Mouse (Mus musculus) embryonic facial prominence, embryonic 14.5 days (tissue): Measurements from ENCODE around the gene Atg101. TPM values are rescaled to one million over a fixed set of nuclear protein-coding genes. Genes with fewer than 3 reads are reported as not detected.
A peak's percentile ranks its signal among the peaks of the same experiment; 100 is the strongest.

Source experiments
- ATAC-seq: fragments of 200-750 bp; cut with Nextera tagmentation; 2 replicates; pipeline ENCODE4 v1.8.0; 2017; ENCODE audit warnings: low read depth, moderate number of reproducible peaks, moderate TSS enrichment
- DNase-seq: peaks from one replicate; pipeline ENCODE4 v3.0.0-alpha.2; 2015; ENCODE audit warnings: low spot score
- H3K27ac ChIP-seq: fragments of 300-500 bp; sonication (generic); replicated peaks from 2 replicates; pipeline ENCODE4 v1.5.1; 2014; ENCODE audit warnings: low read depth, mild to moderate bottlenecking, low read length, moderate library complexity
- H3K27me3 ChIP-seq: fragments of 300-500 bp; sonication (generic); replicated peaks from 2 replicates; pipeline ENCODE4 v1.6.1; 2014; ENCODE audit warnings: low read length; ENCODE audit not compliant: control insufficient read depth, insufficient read depth
- H3K36me3 ChIP-seq: fragments of 300-500 bp; sonication (generic); 2 replicates; pipeline ENCODE4 v1.6.1; 2014; ENCODE audit warnings: low read length, mixed read lengths; ENCODE audit not compliant: control insufficient read depth, insufficient read depth
- H3K4me1 ChIP-seq: fragments of 300-500 bp; sonication (generic); 2 replicates; pipeline ENCODE4 v1.6.1; 2014; ENCODE audit warnings: antibody characterized with exemption, low read length; ENCODE audit not compliant: control insufficient read depth, insufficient read depth
- H3K4me2 ChIP-seq: fragments of 300-500 bp; sonication (generic); 2 replicates; pipeline ENCODE4 v1.6.1; 2014; ENCODE audit warnings: low read depth, mild to moderate bottlenecking, low read length, moderate library complexity, mixed read lengths
- H3K4me3 ChIP-seq: fragments of 300-500 bp; sonication (generic); 2 replicates; pipeline ENCODE4 v1.5.1; 2014; ENCODE audit warnings: low read depth, mild to moderate bottlenecking, low read length
- H3K9ac ChIP-seq: fragments of 300-500 bp; sonication (generic); 2 replicates; pipeline ENCODE4 v1.6.1; 2014; ENCODE audit warnings: low read depth, mild to moderate bottlenecking, low read length, moderate library complexity, mixed read lengths
- H3K9me3 ChIP-seq: fragments of 300-500 bp; sonication (generic); 2 replicates; pipeline ENCODE4 v1.6.1; 2016; ENCODE audit warnings: low read length; ENCODE audit not compliant: control insufficient read depth
- WGBS: fragments of 180-500 bp; shearing (Covaris S2); extraction: QIAGEN DNeasy Blood & Tissue Kit; methylation state at CpG from one replicate; pipeline ENCODE4 v1.1.7; 2014; 5-methylcytosine and 5-hydroxymethylcytosine counted together
- polyA plus RNA-seq: library from polyadenylated mRNA; unstranded; fragments of >200 nt; fragmentation: Nextera tagmentation; extraction: Ambion mirVana; gene quantifications from 2 replicates; pipeline ENCODE4 v1.2.1, GENCODE M21; 2014

Gene Atg101
- polyA plus RNA-seq, 1 experiment from 2014 or later, result 49.9 TPM

DNA sequence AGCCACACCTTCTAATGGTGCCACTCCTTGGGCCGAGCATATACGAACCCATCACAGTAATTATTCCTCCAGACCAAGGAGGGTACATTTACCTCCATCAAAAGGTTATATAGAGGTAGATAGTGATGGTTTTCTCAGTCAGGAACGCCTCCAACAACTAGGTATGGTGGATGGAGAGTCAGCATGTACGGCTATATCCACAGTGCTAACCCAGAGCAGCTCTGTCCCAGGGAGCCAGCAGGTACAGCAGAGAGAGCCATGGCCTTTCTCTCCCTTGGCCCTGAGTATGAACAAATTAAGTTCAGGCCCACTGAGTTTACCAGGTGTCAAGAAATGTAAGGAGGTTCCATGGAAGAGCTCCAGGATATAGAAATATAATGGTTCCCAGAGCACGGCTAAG lies 32.1 kb upstream of the Atg101 start:
- peaks cover 5% of the 10 kb centered on the region for H3K4me1 ChIP-seq
- H3K4me2 ChIP-seq, result no peak overlapping the region
- WGBS, result 86% methylated on average over 5 of the region's 5 CpGs
- H3K9me3 ChIP-seq, result no peaks in the 10 kb centered on the region
- H3K4me3 ChIP-seq, result no peak overlapping the region
- no peak for ATAC-seq
- no peak overlapping the region for H3K27ac ChIP-seq
- no peaks in the 10 kb centered on the region for H3K36me3 ChIP-seq
- no peak overlapping the region for H3K9ac ChIP-seq
- H3K27me3 ChIP-seq, result no peaks in the 10 kb centered on the region
- no peak for DNase-seq

DNA sequence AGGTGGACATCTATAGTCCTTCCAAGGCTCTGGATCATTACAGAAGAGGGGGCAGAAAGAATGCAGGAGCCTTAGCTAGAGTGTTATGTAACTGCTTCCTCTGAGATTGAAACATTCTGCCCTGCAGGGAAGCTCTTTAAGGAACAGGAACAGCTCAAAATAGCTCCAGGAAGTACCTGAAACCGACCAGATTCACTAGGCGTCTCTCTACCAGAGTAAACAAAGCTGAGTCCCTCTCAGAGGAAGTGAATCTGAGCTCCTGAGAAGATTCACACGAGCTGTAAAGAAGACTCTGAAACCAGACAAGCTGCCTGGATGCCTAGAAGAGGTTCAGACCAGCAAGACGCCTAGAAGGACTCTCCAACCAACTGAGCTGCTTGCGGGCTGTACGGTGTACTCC lies 31.5 kb upstream of the Atg101 start:
- ATAC-seq (no peak), DNase-seq (no peak)
- Histone ChIP-seq H3K4me3 (no peak overlapping the region), H3K9me3 (no peaks in the 10 kb centered on the region), H3K4me2 (no peak overlapping the region), H3K9ac (no peak overlapping the region), H3K4me1 (no peaks in the 10 kb centered on the region; the same call in 1 of the 2 replicates), H3K27ac (no peak overlapping the region), H3K27me3 (no peaks in the 10 kb centered on the region), H3K36me3 (no peaks in the 10 kb centered on the region)
- WGBS, result 74% methylated on average over 6 of the region's 6 CpGs

DNA sequence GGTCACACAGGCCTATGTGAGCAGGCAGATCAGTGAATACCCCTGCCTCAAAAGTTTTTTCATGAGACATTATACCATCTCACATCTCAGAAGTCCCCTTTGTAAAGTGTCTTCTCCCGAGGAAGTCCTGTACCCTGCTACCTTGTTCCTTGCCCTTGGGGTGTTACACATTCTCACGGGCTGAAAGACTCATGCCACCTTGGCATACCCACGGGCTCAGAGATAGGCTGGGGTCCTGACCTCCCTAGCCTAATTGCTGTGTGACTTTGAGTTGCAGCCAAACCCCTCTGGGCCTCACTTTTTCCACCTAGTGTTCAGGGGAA lies 30.5 kb upstream of the Atg101 start:
- Histone ChIP-seq H3K36me3 (no peaks in the 10 kb centered on the region), H3K27ac (peak overlapping the region; percentile 65), H3K27me3 (no peaks in the 10 kb centered on the region), H3K9me3 (no peaks in the 10 kb centered on the region), H3K9ac (peak overlapping the region; percentile 90), H3K4me1 (no peaks in the 10 kb centered on the region; the same call in none of the 2 replicates), H3K4me2 (peak overlapping the region; percentile 89), H3K4me3 (peak overlapping the region; percentile 66)
- DNase-seq, result no peak
- ATAC-seq, result no peak
- WGBS, result 18% methylated on average over 3 of the region's 3 CpGs

DNA sequence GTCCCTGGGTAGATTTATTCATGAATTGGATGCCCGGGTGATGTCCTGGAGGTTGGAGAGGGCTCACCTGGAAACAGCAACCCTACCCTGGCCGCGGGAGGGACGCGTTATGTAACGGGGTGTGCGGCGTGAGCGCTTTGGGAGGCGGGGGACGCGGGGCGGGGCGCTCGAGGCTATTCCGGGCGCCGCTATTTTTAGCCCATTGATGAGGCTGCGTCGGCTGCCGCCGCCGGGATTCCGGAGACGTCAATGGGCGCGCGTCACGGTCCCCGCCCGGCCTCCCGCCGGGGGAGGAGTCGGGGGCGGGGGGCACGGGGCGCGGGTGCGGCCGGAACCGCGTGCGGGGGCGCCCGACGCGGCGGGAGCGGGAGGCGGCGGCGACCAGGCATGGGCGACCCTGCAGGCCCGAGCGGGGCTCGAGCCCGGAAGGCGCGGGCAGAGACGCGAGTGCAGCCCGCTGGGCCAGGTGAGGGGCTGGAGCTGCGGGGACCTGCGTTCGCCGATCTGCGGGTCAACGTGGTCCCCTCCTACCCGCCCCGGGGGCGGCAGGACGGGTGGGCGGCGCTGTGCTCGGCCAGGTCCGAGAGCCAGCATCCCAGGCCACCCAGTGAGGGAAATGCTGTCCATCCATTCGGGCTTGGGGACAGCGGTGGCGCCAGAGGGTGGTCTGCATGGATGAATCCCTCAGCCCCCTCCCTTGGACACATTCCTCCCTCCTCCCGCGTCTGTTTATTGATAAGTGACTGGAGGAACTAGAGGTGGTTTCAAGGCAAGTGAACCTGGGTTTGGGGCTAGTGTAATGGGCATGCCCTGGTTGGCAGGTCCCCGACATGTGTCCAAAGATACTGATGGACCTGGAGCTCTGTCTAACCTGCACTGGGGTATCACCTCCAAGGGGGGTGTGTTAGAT lies 29.9 kb upstream of the Atg101 start, which contains the start of gene Nr4a1:
Gene Nr4a1, plus strand, starts transcription at position 384 of the 910 bp plus-strand sequence.
- Histone ChIP-seq H3K4me1 (no peaks in the 10 kb centered on the region; the same call in none of the 2 replicates), H3K36me3 (no peaks in the 10 kb centered on the region), H3K27me3 (no peaks in the 10 kb centered on the region), H3K9ac (peak within 1 kb of the TSS; percentile 90), H3K9me3 (no peaks in the 10 kb centered on the region), H3K4me3 (peak within 1 kb of the TSS; percentile 66), H3K4me2 (peak within 1 kb of the TSS; percentile 89), H3K27ac (peak within 1 kb of the TSS; percentile 65)
- peak; percentile 69 for ATAC-seq
- DNase-seq, result peak; percentile 82
- WGBS, result 1% methylated on average over 31 of the region's 82 CpGs

DNA sequence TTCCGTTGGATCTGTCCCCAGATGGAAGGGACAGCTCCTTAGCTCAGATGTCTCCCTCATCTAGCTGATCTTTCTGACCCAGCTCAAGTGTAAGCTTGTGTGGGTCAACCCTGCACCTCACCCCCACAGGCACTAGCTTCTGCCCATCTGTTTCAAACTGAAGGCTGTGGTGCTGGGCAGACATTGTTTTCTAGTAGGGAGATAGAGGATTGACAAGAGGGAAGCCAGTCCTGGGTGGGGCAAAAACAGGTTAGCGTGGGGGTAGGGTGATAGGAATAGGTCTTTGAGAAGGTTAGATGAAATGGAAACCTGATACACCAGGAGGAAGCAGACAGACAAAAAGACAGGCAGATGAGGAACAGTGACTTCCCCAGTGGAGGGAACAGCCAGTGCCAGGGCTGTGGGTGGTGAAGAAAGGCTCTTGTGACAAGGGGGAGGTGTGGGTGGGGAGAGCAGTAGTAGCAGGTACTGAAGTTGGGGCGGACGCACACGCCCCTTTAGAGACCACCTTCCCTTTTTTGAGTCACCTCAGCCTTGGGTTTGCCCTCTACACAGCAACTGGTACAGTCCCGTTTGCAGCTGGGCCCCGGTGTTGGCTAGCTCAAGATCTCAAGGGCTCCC lies 28.1 kb upstream of the Atg101 start:
- no peaks in the 10 kb centered on the region; the same call in 1 of the 2 replicates for H3K36me3 ChIP-seq
- no peaks in the 10 kb centered on the region for H3K27me3 ChIP-seq
- H3K4me1 ChIP-seq, result peaks cover 11% of the 10 kb centered on the region
- no peak overlapping the region for H3K9ac ChIP-seq
- ATAC-seq (no peak), DNase-seq (no peak)
- 81% methylated on average over 7 of the region's 7 CpGs for WGBS
- H3K4me2 ChIP-seq, result no peak overlapping the region
- no peak overlapping the region for H3K4me3 ChIP-seq
- no peaks in the 10 kb centered on the region for H3K9me3 ChIP-seq
- no peak overlapping the region for H3K27ac ChIP-seq

DNA sequence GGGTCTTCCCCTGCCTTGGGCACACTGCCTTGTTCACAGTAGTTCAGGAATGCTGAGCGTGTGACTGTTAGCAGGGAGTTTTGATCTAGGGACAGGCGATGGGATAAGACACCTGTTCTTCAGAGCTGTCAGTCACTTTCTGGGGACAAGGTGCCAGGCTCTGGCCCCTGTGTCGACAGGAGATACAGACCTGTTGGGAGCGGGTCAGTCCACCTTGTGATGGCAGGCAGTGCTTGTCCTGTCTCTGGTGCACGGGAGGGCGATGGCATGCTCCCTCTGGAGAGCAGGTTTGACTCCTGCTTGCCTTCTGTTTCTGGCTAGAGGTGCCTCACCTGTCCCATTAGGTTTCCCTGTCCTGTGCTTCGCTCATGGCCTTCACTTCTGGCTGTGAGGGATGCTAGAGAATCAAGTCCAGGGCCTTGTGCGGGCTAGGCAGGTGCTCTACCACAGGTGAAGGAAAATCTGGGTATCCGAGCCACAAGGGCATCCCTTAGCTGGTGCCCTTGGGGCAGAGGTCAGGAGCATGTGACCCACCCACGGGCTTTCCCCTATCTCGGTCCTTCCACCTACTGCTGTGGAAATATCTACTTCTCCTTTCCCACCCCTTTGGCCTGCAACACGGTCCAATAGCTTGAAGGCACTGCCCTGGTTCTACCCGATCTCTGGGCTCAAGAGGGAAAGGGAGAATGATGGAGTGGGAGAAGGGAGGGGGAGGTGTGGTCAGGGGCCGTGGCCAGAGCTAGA lies 27.4 kb upstream of the Atg101 start:
- H3K36me3 ChIP-seq, result no peaks in the 10 kb centered on the region; the same call in 1 of the 2 replicates
- no peak overlapping the region for H3K27ac ChIP-seq
- no peak for DNase-seq
- H3K4me2 ChIP-seq, result no peak overlapping the region
- no peaks in the 10 kb centered on the region for H3K27me3 ChIP-seq
- H3K9ac ChIP-seq, result no peak overlapping the region
- H3K4me3 ChIP-seq, result no peak overlapping the region
- no peak for ATAC-seq
- peaks cover 18% of the 10 kb centered on the region for H3K4me1 ChIP-seq
- no peaks in the 10 kb centered on the region for H3K9me3 ChIP-seq
- 70% methylated on average over 13 of the region's 14 CpGs for WGBS

DNA sequence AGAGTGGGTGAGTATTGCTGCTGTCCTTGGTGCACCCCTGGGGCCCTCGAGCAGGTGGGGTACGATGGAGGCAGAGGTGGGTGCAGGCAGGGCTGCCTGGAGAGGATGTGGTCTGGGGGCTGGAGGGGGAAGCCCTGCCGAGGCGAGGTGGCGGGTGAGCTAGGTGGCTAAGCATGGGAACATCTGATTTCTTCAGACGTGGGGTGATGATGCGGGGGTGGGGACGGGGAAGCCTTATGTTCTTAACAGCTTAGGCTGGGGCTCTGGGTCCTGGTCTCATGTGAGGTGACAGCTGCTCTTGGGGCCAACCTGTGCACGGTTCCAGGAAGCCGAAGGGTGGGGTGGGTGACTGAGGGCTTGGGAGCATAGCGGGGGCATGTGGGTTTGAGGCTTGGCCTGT lies 25.7 kb upstream of the Atg101 start:
- Histone ChIP-seq H3K9me3 (no peaks in the 10 kb centered on the region), H3K4me1 (peaks cover 21% of the 10 kb centered on the region), H3K4me3 (no peak overlapping the region), H3K4me2 (no peak overlapping the region), H3K27ac (no peak overlapping the region), H3K27me3 (no peaks in the 10 kb centered on the region), H3K9ac (no peak overlapping the region), H3K36me3 (no peaks in the 10 kb centered on the region; the same call in 1 of the 2 replicates)
- DNase-seq (no peak), ATAC-seq (no peak)
- 88% methylated on average over 8 of the region's 11 CpGs for WGBS

DNA sequence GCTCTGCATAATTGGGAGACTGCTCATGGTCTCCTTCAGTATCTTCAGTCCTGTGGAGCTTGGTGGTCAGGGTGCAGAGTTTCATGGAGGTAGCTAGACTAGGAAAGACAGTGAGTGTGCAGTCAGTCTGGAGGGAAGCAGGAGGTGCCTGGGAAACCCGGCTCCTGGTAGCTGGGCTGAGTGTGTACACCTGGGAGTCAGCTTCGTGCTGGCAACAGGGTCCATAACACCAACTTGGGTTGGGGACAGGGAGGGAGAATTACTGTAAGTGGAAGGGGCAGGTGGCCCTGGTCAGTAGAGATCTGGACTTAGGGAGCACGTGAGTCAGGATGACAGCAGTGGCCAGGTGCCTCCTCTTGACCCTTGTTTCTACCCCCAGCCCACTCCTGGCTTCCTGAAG lies 24.1 kb upstream of the Atg101 start:
- Histone ChIP-seq H3K36me3 (no peaks in the 10 kb centered on the region; the same call in 1 of the 2 replicates), H3K4me2 (no peak overlapping the region), H3K9me3 (no peaks in the 10 kb centered on the region), H3K4me1 (peaks cover 21% of the 10 kb centered on the region), H3K27me3 (no peaks in the 10 kb centered on the region), H3K27ac (peak overlapping the region; percentile 92; the same call in 1 of the 2 replicates), H3K4me3 (no peak overlapping the region), H3K9ac (no peak overlapping the region)
- DNase-seq (no peak), ATAC-seq (no peak)
- 97% methylated on average over 3 of the region's 3 CpGs for whole genome bisulfite sequencing
